Mouse (Mus musculus): ENCODE results near the gene Kirrel. TPM values are rescaled to one million over a fixed set of nuclear protein-coding genes. Genes with fewer than 3 reads are reported as not detected.
"Not testable (repeated sequence)": the region's sequence is repeated elsewhere in the genome, so short reads cannot be mapped to it uniquely, and the experiment has no call there.

Gene Kirrel
- polyA plus RNA-seq, 2 experiments: 11.3 to 46.6 TPM

DNA sequence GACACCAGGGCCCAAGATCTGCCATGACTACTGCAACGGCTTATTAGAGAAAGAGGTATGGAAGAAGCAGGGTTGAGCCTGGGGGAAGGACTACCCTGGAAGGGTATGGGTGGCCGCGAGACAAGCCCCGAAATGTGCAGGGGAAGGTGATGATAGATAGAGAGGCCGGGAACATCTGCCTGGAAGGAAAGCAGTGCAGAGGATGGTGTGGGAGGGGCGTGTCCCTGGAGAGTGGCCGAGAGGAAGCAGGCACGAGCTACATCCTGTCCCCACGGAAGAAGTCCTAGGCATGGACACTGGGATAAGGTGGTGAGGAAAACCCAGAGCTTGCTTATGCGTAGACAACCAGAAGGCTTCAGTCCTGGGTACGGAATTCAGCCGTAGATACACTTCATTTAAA, 56.9 kb downstream of the Kirrel start:
- DNase-seq (ENCODE audit: low spot score): no peak
- no peak for ATAC-seq (ENCODE audit: low FRiP score, low read depth)
- Histone ChIP-seq H3K27me3 (ENCODE audit: control insufficient read depth, insufficient read depth, low read length) (no peaks in the 10 kb centered on the region), H3K27ac (replicated peaks; ENCODE audit: low read depth, low read length) (no peak overlapping the region), H3K9me3 (ENCODE audit: control insufficient read depth, low read length) (no peaks in the 10 kb centered on the region), H3K9ac (ENCODE audit: low read depth, low read length, severe bottlenecking) (no peak overlapping the region), H3K4me3 (replicated peaks; ENCODE audit: low read length) (no peak overlapping the region), H3K36me3 (ENCODE audit: control insufficient read depth, insufficient read depth, low read length) (peaks cover 18% of the 10 kb centered on the region; the same call in 1 of the 2 replicates), H3K4me1 (ENCODE audit: control insufficient read depth, insufficient read depth, low read length) (peaks cover 25% of the 10 kb centered on the region), H3K4me2 (replicated peaks; ENCODE audit: low read depth, low read length, severe bottlenecking) (no peak overlapping the region)
- TF ChIP-seq POLR2A (IDR thresholded peaks at IDR 0.05; ENCODE audit: borderline replicate concordance, extremely low read depth, insufficient read depth, insufficient read length): no peak
- 76% methylated on average over 12 of the region's 12 CpGs for WGBS

DNA sequence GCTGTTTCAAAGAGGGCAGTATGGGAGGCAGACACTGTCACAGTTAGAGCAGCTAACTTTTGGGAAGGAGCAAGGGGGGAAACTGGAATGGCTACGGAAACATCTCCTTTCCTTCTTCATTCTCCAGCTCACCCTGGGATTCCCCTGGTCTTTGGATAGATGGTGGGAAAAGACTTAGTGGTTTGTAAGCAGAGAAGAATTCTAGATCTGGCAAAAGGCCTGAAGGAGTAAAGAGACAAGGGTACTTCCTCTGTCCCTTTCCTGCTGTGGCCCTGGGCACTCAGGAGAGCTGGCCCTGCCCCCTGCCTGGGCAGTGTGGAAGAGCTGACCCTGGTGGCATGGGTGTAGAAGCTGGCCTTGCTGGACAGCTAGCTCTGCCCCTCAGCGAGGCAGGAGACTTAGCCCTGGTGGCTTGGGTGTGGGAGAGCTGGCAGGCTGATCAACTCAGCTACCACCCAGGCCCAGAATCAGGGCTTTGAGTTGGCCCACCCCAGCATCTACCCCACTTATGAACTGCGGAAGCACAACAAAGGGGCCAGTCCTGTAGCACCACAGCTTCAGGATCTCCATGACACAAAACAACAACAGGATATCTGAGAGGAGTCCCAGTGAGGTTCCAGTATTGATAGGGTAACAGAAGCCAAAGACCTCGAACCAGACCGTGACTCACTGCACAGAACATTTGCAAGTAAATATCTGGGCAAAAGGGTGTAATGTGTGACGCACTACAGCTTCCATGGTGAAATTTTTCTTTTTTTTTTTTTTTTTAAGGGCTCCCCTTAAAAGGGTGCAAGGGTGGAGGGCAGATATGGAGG, 58.6 kb downstream of the Kirrel start:
- ATAC-seq (ENCODE audit: low FRiP score, low read depth) (no peak), DNase-seq (ENCODE audit: low spot score) (no peak)
- Histone ChIP-seq H3K27ac (replicated peaks; ENCODE audit: low read depth, low read length) (no peak overlapping the region), H3K4me1 (ENCODE audit: control insufficient read depth, insufficient read depth, low read length) (peaks cover 25% of the 10 kb centered on the region), H3K4me2 (replicated peaks; ENCODE audit: low read depth, low read length, severe bottlenecking) (no peak overlapping the region), H3K4me3 (replicated peaks; ENCODE audit: low read length) (no peak overlapping the region), H3K9ac (ENCODE audit: low read depth, low read length, severe bottlenecking) (no peak overlapping the region), H3K27me3 (ENCODE audit: control insufficient read depth, insufficient read depth, low read length) (no peaks in the 10 kb centered on the region), H3K9me3 (ENCODE audit: control insufficient read depth, low read length) (no peaks in the 10 kb centered on the region), H3K36me3 (ENCODE audit: control insufficient read depth, insufficient read depth, low read length) (peaks cover 20% of the 10 kb centered on the region; the same call in 1 of the 2 replicates)
- WGBS: 89% methylated on average over 6 of the region's 6 CpGs
- no peak for TF ChIP-seq POLR2A (IDR thresholded peaks at IDR 0.05; ENCODE audit: borderline replicate concordance, extremely low read depth, insufficient read depth, insufficient read length)

- DNase-seq (ENCODE audit: low spot score) (no peak), ATAC-seq (ENCODE audit: low FRiP score, low read depth) (no peak)
- Histone ChIP-seq H3K27ac (replicated peaks; ENCODE audit: low read depth, low read length) (no peak overlapping the region), H3K36me3 (ENCODE audit: control insufficient read depth, insufficient read depth, low read length) (peaks cover 13% of the 10 kb centered on the region; the same call in 1 of the 2 replicates), H3K9me3 (ENCODE audit: control insufficient read depth, low read length) (no peaks in the 10 kb centered on the region), H3K4me3 (replicated peaks; ENCODE audit: low read length) (no peak overlapping the region), H3K27me3 (ENCODE audit: control insufficient read depth, insufficient read depth, low read length) (no peaks in the 10 kb centered on the region), H3K4me2 (replicated peaks; ENCODE audit: low read depth, low read length, severe bottlenecking) (no peak overlapping the region), H3K4me1 (ENCODE audit: control insufficient read depth, insufficient read depth, low read length) (peaks cover 25% of the 10 kb centered on the region), H3K9ac (ENCODE audit: low read depth, low read length, severe bottlenecking) (no peak overlapping the region)
- no peak for TF ChIP-seq POLR2A (IDR thresholded peaks at IDR 0.05; ENCODE audit: borderline replicate concordance, extremely low read depth, insufficient read depth, insufficient read length)
- 79% methylated on average over 8 of the region's 8 CpGs for WGBS
Observed at GRCm38 (mm10) chr3:87115271-87115670, 59.3 kb downstream of the Kirrel start.

DNA sequence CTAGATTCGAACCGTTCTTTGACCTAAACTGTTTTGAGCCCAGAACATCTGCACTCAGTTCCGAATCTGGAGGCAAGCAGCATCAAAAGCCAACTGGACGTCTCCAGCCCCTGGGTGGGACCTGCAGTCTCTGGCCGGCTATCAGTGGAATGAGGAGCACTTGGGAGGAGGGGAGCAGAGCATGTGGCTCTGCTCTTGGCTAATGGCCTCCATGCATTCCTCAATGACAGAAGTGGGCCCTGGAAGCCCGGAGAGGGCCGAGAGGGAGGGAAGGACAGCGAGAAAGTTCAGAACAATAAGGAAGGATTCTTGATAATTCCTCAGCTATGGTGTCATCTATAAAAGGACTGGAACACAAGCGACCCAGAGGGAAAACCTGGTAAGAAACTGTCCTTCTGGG, 59.7 kb downstream of the Kirrel start:
- H3K27ac ChIP-seq (replicated peaks; ENCODE audit: low read depth, low read length): no peak overlapping the region
- no peak for ATAC-seq (ENCODE audit: low FRiP score, low read depth)
- H3K27me3 ChIP-seq (ENCODE audit: control insufficient read depth, insufficient read depth, low read length): no peaks in the 10 kb centered on the region
- no peaks in the 10 kb centered on the region for H3K9me3 ChIP-seq (ENCODE audit: control insufficient read depth, low read length)
- H3K4me2 ChIP-seq (replicated peaks; ENCODE audit: low read depth, low read length, severe bottlenecking): no peak overlapping the region
- no peak for TF ChIP-seq POLR2A (IDR thresholded peaks at IDR 0.05; ENCODE audit: borderline replicate concordance, extremely low read depth, insufficient read depth, insufficient read length)
- 64% methylated on average over 9 of the region's 9 CpGs for WGBS
- peaks cover 13% of the 10 kb centered on the region; the same call in 1 of the 2 replicates for H3K36me3 ChIP-seq (ENCODE audit: control insufficient read depth, insufficient read depth, low read length)
- DNase-seq (ENCODE audit: low spot score): no peak
- peaks cover 25% of the 10 kb centered on the region for H3K4me1 ChIP-seq (ENCODE audit: control insufficient read depth, insufficient read depth, low read length)
- no peak overlapping the region for H3K4me3 ChIP-seq (replicated peaks; ENCODE audit: low read length)
- H3K9ac ChIP-seq (ENCODE audit: low read depth, low read length, severe bottlenecking): no peak overlapping the region

- H3K4me3 ChIP-seq (replicated peaks; ENCODE audit: low read length); H3K9me3 ChIP-seq (ENCODE audit: control insufficient read depth, low read length); H3K4me2 ChIP-seq (replicated peaks; ENCODE audit: low read depth, low read length, severe bottlenecking); DNase-seq (ENCODE audit: low spot score); ATAC-seq (ENCODE audit: low FRiP score, low read depth); H3K27ac ChIP-seq (replicated peaks; ENCODE audit: low read depth, low read length); H3K9ac ChIP-seq (ENCODE audit: low read depth, low read length, severe bottlenecking); H3K27me3 ChIP-seq (ENCODE audit: control insufficient read depth, insufficient read depth, low read length): not testable (repeated sequence)
- Histone ChIP-seq H3K4me1 (ENCODE audit: control insufficient read depth, insufficient read depth, low read length) (peaks cover 19% of the 10 kb centered on the region), H3K36me3 (ENCODE audit: control insufficient read depth, insufficient read depth, low read length) (peaks cover 13% of the 10 kb centered on the region; the same call in 1 of the 2 replicates)
- WGBS: 60% methylated on average over 1 of the region's 1 CpGs
Observed at GRCm38 (mm10) chr3:87113881-87114280, 60.7 kb downstream of the Kirrel start.
